Mouse (Mus musculus): ENCODE measurements around the gene Chst11. TPM values are rescaled to one million over a fixed set of nuclear protein-coding genes. Genes with fewer than 3 reads are reported as not detected.

Chst11 gene
- polyA plus RNA-seq, 1 experiment from 2014 or later: 1.1 TPM

DNA sequence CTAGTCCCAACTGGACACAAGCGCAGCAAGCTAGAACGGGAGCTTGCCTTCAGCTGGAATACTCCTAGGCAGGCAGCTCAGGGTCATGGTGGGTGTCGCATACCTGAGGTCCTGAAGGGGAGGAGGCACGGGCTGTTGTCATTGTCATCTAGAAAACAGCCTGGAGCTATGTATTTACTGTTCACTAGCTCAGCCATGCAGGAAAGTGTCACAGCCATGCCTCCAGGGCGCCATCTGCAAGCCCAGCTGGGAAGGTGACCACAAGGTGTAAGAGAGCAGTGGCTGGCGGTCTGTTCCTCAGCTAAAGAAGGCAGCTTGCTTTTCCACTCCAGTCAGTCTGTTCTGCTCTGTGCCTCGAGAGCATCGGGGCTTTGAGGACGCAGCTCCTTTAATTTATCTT lies 141.1 kb downstream of the Chst11 start:
- Histone ChIP-seq H3K27me3 (ENCODE audit: control insufficient read depth, insufficient read depth, low read length) (no peaks in the 10 kb centered on the region), H3K36me3 (ENCODE audit: control insufficient read depth, insufficient read depth, low read length) (no peaks in the 10 kb centered on the region), H3K9me3 (replicated peaks; ENCODE audit: control insufficient read depth, low read length) (no peaks in the 10 kb centered on the region), H3K9ac (ENCODE audit: low read length) (no peak overlapping the region), H3K4me1 (ENCODE audit: control insufficient read depth, insufficient read depth, low read length) (no peaks in the 10 kb centered on the region), H3K27ac (ENCODE audit: low read length) (no peak overlapping the region), H3K4me2 (ENCODE audit: low read depth, low read length) (no peak overlapping the region), H3K4me3 (replicated peaks; ENCODE audit: low read length) (no peak overlapping the region)
- 58% methylated on average over 9 of the region's 9 CpGs for WGBS
- ATAC-seq (ENCODE audit: insufficient read depth, low FRiP score): no peak

DNA sequence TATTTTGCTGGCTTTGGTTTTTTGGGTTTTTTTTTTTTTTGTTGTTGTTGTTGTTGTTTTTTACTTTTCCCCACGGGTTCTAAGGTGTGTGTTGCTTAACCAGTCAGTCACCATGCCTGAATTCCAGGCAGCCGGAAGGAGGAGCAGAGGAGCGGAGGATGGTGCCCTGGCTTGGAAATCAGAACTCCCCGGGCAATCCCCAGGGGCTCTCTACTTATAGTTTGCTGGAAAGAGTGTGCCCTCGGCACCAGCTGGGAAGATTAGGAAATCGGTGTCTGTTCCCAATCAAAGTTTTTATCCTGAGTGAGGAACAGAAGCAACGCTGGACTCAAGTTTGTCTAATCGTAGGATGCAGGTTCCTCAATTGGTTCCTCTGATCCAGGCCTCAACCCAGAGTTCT lies 143.1 kb downstream of the Chst11 start:
- 77% methylated on average over 8 of the region's 8 CpGs for WGBS
- H3K4me1 ChIP-seq (ENCODE audit: control insufficient read depth, insufficient read depth, low read length): no peaks in the 10 kb centered on the region

DNA sequence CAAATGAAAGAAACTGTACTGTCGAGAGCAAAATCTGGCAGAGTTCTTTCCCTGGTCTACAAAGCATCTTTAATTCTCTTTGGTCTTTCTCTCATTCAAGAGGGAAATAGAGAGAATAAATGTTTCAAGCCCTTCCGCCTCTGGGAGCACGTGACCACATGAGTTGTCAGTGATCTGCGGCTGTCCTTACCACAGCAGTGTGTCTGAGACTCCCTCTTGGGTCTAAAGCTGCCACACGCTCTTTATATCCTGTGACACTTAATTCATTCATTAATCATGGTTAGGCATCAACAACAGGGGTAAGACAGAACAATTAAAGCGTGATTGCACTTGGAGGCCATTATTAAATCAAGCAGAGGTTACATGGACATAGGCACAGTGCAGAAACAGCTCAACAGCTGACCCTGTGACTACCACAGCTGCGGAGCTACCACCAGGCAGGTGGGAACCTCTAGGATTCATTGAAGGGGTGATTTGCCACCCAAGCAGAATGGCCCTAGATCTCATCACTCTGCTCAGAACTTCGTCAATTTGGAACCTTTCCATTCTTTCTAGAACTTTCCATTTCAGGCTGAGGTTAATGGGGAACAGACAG lies 144.4 kb downstream of the Chst11 start:
- no peak for ATAC-seq (ENCODE audit: insufficient read depth, low FRiP score)
- H3K9ac ChIP-seq (ENCODE audit: low read length): no peak overlapping the region
- H3K27me3 ChIP-seq (ENCODE audit: control insufficient read depth, insufficient read depth, low read length): no peaks in the 10 kb centered on the region
- no peaks in the 10 kb centered on the region for H3K4me1 ChIP-seq (ENCODE audit: control insufficient read depth, insufficient read depth, low read length)
- WGBS: 76% methylated on average over 8 of the region's 8 CpGs
- H3K4me3 ChIP-seq (replicated peaks; ENCODE audit: low read length): no peak overlapping the region
- H3K4me2 ChIP-seq (ENCODE audit: low read depth, low read length): no peak overlapping the region
- no peaks in the 10 kb centered on the region for H3K9me3 ChIP-seq (replicated peaks; ENCODE audit: control insufficient read depth, low read length)
- no peak overlapping the region for H3K27ac ChIP-seq (ENCODE audit: low read length)
- no peaks in the 10 kb centered on the region for H3K36me3 ChIP-seq (ENCODE audit: control insufficient read depth, insufficient read depth, low read length)

More for the DNA sequence above, 143.1 kb downstream of the Chst11 start:
- no peak overlapping the region for H3K27ac ChIP-seq (ENCODE audit: low read length)
- H3K4me2 ChIP-seq (ENCODE audit: low read depth, low read length): no peak overlapping the region
- no peak for ATAC-seq (ENCODE audit: insufficient read depth, low FRiP score)
- H3K9me3 ChIP-seq (replicated peaks; ENCODE audit: control insufficient read depth, low read length): no peaks in the 10 kb centered on the region
- H3K4me3 ChIP-seq (replicated peaks; ENCODE audit: low read length): no peak overlapping the region
- H3K36me3 ChIP-seq (ENCODE audit: control insufficient read depth, insufficient read depth, low read length): no peaks in the 10 kb centered on the region
- no peak overlapping the region for H3K9ac ChIP-seq (ENCODE audit: low read length)
- H3K27me3 ChIP-seq (ENCODE audit: control insufficient read depth, insufficient read depth, low read length): no peaks in the 10 kb centered on the region

DNA sequence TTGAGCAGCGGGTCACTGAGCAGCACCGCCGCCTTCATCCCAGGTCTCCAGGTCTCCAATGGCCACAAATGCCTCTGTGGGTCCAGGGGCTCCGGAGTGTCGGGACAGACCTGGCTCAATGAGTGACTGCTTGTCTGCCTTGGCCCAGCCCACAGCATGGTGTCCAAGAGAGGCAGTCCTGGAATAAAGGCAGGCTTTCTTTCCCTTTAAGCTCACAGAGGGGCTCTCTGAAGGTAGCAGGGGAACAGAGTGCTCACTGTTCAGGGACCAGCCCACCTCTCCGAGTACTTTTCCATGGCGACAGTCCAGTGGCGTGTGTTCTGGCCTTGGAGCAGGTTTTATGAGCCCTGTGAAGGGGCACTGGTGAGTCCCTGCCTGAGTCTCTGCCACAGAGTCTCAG lies 145.3 kb downstream of the Chst11 start:
- Histone ChIP-seq H3K4me3 (replicated peaks; ENCODE audit: low read length) (no peak overlapping the region), H3K27me3 (ENCODE audit: control insufficient read depth, insufficient read depth, low read length) (no peaks in the 10 kb centered on the region), H3K4me1 (ENCODE audit: control insufficient read depth, insufficient read depth, low read length) (no peaks in the 10 kb centered on the region), H3K9me3 (replicated peaks; ENCODE audit: control insufficient read depth, low read length) (no peaks in the 10 kb centered on the region), H3K36me3 (ENCODE audit: control insufficient read depth, insufficient read depth, low read length) (no peaks in the 10 kb centered on the region), H3K4me2 (ENCODE audit: low read depth, low read length) (no peak overlapping the region), H3K27ac (ENCODE audit: low read length) (no peak overlapping the region), H3K9ac (ENCODE audit: low read length) (no peak overlapping the region)
- WGBS: 67% methylated on average over 8 of the region's 8 CpGs
- no peak for ATAC-seq (ENCODE audit: insufficient read depth, low FRiP score)

DNA sequence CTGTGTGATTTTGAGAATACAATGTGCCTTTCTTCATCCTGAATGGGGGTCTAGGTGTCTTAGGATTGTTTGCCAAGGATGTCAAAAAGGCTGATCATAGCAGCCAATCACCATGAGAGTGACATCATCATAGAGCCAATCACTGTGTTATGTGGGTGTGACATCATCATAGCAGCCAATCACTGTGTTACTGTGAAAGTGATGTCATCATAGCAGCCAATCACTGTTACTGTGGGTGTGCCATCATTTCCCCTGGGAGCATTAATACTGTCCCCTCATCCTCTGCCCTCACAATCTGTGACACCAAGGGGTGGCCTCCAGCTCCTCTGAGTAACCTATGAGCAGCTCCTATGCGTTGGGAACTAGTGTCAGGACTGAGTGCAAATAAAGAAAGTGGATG lies 146.6 kb downstream of the Chst11 start:
- no peaks in the 10 kb centered on the region for H3K4me1 ChIP-seq (ENCODE audit: control insufficient read depth, insufficient read depth, low read length)
- H3K9me3 ChIP-seq (replicated peaks; ENCODE audit: control insufficient read depth, low read length): no peaks in the 10 kb centered on the region
- no peak overlapping the region for H3K27ac ChIP-seq (ENCODE audit: low read length)
- no peak overlapping the region for H3K4me3 ChIP-seq (replicated peaks; ENCODE audit: low read length)
- ATAC-seq (ENCODE audit: insufficient read depth, low FRiP score): no peak
- 85% methylated on average over 1 of the region's 1 CpGs for WGBS
- no peaks in the 10 kb centered on the region for H3K27me3 ChIP-seq (ENCODE audit: control insufficient read depth, insufficient read depth, low read length)
- no peaks in the 10 kb centered on the region for H3K36me3 ChIP-seq (ENCODE audit: control insufficient read depth, insufficient read depth, low read length)
- H3K4me2 ChIP-seq (ENCODE audit: low read depth, low read length): no peak overlapping the region
- no peak overlapping the region for H3K9ac ChIP-seq (ENCODE audit: low read length)

DNA sequence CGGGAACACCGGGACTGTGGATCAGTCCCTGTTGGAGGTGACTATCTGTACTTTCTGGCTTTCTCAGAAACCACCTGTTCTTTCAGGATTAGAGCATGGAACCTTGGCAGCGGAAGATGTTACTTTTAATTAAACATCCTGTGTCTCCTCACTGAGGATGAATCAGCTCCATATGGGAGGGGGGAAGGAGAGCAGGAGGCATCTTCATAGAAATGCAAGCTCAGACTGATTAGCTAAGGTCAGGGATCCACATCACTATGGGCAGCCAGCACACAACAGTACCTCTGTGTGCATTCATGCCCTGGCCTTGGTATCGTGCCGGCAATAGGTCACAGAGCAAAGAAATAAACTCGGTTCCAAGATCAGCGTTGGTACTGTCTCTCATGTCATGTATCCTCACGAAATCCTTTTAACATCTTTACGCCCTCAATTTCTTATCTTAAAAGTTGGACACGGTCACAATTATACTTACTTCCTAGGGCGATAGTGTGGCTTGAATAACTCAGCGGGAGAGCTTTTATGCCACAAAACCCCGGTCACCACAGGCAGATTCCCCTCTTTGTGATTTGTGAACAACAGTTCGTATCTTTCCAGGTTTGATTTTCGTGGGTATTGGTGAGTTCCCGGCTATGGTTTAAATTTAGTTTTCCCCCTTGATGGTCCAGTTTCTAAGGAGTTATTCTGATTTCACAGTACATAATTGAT lies 148.7 kb downstream of the Chst11 start:
- ATAC-seq (ENCODE audit: insufficient read depth, low FRiP score): no peak
- no peaks in the 10 kb centered on the region for H3K27me3 ChIP-seq (ENCODE audit: control insufficient read depth, insufficient read depth, low read length)
- H3K4me3 ChIP-seq (replicated peaks; ENCODE audit: low read length): no peak overlapping the region
- H3K27ac ChIP-seq (ENCODE audit: low read length): no peak overlapping the region
- WGBS: 67% methylated on average over 16 of the region's 16 CpGs
- H3K4me1 ChIP-seq (ENCODE audit: control insufficient read depth, insufficient read depth, low read length): no peaks in the 10 kb centered on the region
- H3K36me3 ChIP-seq (ENCODE audit: control insufficient read depth, insufficient read depth, low read length): no peaks in the 10 kb centered on the region
- H3K9ac ChIP-seq (ENCODE audit: low read length): no peak overlapping the region
- H3K4me2 ChIP-seq (ENCODE audit: low read depth, low read length): no peak overlapping the region
- no peaks in the 10 kb centered on the region for H3K9me3 ChIP-seq (replicated peaks; ENCODE audit: control insufficient read depth, low read length)

DNA sequence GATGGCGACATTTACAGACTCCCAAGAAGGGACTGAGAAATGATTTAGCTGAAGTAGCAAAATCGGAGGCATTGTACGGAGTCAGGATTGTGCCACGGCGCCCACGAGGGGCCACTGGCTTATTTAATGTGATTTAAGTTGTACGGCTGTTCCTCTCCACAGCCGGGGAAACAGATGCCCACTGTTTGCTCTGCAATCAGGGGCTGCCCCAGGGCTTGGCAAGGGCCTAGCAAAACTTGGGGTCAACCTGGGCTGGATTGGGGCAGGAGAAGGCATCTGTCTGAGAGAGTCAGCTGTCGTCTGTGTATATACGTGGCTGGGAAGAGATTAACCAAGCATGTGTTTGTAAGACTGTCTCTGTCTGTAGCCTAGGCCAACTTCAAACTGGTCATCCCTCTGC lies 149.6 kb downstream of the Chst11 start:
- H3K9me3 ChIP-seq (replicated peaks; ENCODE audit: control insufficient read depth, low read length): no peaks in the 10 kb centered on the region
- no peak overlapping the region for H3K9ac ChIP-seq (ENCODE audit: low read length)
- no peak overlapping the region for H3K4me3 ChIP-seq (replicated peaks; ENCODE audit: low read length)
- H3K27ac ChIP-seq (ENCODE audit: low read length): no peak overlapping the region
- H3K36me3 ChIP-seq (ENCODE audit: control insufficient read depth, insufficient read depth, low read length): no peaks in the 10 kb centered on the region
- no peaks in the 10 kb centered on the region for H3K4me1 ChIP-seq (ENCODE audit: control insufficient read depth, insufficient read depth, low read length)
- WGBS: 40% methylated on average over 10 of the region's 10 CpGs
- no peak for ATAC-seq (ENCODE audit: insufficient read depth, low FRiP score)
- H3K27me3 ChIP-seq (ENCODE audit: control insufficient read depth, insufficient read depth, low read length): no peaks in the 10 kb centered on the region
- H3K4me2 ChIP-seq (ENCODE audit: low read depth, low read length): no peak overlapping the region

DNA sequence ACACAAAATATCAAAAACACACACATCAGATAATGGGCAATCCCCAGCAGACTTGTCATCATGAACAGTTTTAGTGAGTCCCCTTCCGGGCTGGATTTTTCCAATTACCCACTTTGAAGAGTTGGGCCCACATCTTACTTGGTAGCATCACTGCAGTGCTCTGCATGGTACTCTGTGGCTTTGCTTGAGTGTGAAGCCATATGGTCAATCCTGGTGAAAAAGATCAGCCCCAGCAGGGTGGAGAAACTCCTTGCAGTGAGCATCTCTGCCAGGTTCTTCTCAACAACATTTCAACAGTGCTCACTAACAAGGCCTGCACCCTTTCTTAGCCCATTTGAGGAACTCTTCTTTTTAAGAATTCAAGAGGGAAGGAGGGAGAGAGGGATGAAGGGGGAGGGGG lies 150.7 kb downstream of the Chst11 start:
- no peaks in the 10 kb centered on the region for H3K9me3 ChIP-seq (replicated peaks; ENCODE audit: control insufficient read depth, low read length)
- no peak overlapping the region for H3K4me3 ChIP-seq (replicated peaks; ENCODE audit: low read length)
- H3K27me3 ChIP-seq (ENCODE audit: control insufficient read depth, insufficient read depth, low read length): no peaks in the 10 kb centered on the region
- 78% methylated on average over 1 of the region's 1 CpGs for WGBS
- no peak for ATAC-seq (ENCODE audit: insufficient read depth, low FRiP score)
- no peak overlapping the region for H3K9ac ChIP-seq (ENCODE audit: low read length)
- no peak overlapping the region for H3K27ac ChIP-seq (ENCODE audit: low read length)
- peaks cover 8% of the 10 kb centered on the region for H3K4me1 ChIP-seq (ENCODE audit: control insufficient read depth, insufficient read depth, low read length)
- H3K36me3 ChIP-seq (ENCODE audit: control insufficient read depth, insufficient read depth, low read length): no peaks in the 10 kb centered on the region
- H3K4me2 ChIP-seq (ENCODE audit: low read depth, low read length): no peak overlapping the region

DNA sequence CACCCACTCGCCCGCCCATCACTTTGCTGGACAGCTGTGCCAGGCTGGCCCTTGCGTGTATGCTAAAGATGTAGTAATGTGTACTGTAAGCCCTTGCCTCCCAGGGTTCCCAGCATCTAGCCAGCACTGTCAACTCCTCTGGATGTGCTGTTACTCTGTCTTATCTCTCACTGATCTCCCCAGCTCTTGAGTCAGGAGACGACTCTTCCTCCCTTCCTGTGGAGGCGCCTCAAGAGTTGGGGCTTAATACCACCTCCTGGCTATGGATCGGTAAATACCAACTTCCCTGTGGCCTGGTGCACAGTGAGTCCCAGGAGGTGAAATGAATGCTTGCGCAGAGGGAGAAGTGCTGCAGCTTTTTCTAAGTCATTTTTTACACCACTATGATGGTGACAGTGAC lies 151.8 kb downstream of the Chst11 start:
- no peaks in the 10 kb centered on the region for H3K36me3 ChIP-seq (ENCODE audit: control insufficient read depth, insufficient read depth, low read length)
- no peaks in the 10 kb centered on the region for H3K27me3 ChIP-seq (ENCODE audit: control insufficient read depth, insufficient read depth, low read length)
- WGBS: 82% methylated on average over 7 of the region's 7 CpGs
- ATAC-seq (ENCODE audit: insufficient read depth, low FRiP score): no peak
- H3K9me3 ChIP-seq (replicated peaks; ENCODE audit: control insufficient read depth, low read length): no peaks in the 10 kb centered on the region
- no peak overlapping the region for H3K4me3 ChIP-seq (replicated peaks; ENCODE audit: low read length)
- no peak overlapping the region for H3K9ac ChIP-seq (ENCODE audit: low read length)
- peaks cover 8% of the 10 kb centered on the region for H3K4me1 ChIP-seq (ENCODE audit: control insufficient read depth, insufficient read depth, low read length)
- H3K27ac ChIP-seq (ENCODE audit: low read length): no peak overlapping the region
- H3K4me2 ChIP-seq (ENCODE audit: low read depth, low read length): no peak overlapping the region

All from stomach, embryonic 16.5 days (tissue).